Mouse (Mus musculus): ENCODE measurements around the gene Lhx1. TPM values are rescaled to one million over a fixed set of nuclear protein-coding genes. Genes with fewer than 3 reads are reported as not detected.
A peak's percentile ranks its signal among the peaks of the same experiment; 100 is the strongest.

The Lhx1 gene
- polyA plus RNA-seq, 1 experiment from 2014 or later, result 54.5 TPM

GRCm38 (mm10) chr11:84517431-84517830 lies 7.9 kb downstream of the Lhx1 start:
- Histone ChIP-seq H3K36me3 (no peaks in the 10 kb centered on the region), H3K9ac (no peak overlapping the region; the same call in 1 of the 2 replicates), H3K27me3 (peaks cover 35% of the 10 kb centered on the region), H3K4me1 (replicated peaks) (peaks cover 18% of the 10 kb centered on the region), H3K27ac (replicated peaks) (no peak overlapping the region; the same call in 1 of the 2 replicates), H3K9me3 (no peaks in the 10 kb centered on the region), H3K4me2 (peak overlapping the region; percentile 84), H3K4me3 (peak overlapping the region; percentile 26)
- 18% methylated on average over 2 of the region's 2 CpGs for WGBS
- no peak for ATAC-seq (ENCODE audit: low FRiP score, low read depth)

- Histone ChIP-seq H3K4me2 (peak overlapping the region; percentile 84), H3K27me3 (peaks cover 33% of the 10 kb centered on the region), H3K4me3 (peak overlapping the region; percentile 24), H3K4me1 (replicated peaks) (peaks cover 24% of the 10 kb centered on the region), H3K9me3 (no peaks in the 10 kb centered on the region), H3K27ac (replicated peaks) (peak overlapping the region; percentile 85), H3K9ac (peak overlapping the region; percentile 57), H3K36me3 (no peaks in the 10 kb centered on the region)
- no peak for ATAC-seq (ENCODE audit: low FRiP score, low read depth)
- WGBS, result 8% methylated on average over 14 of the region's 14 CpGs
Observed at GRCm38 (mm10) chr11:84516501-84517240, 8.7 kb downstream of the Lhx1 start.

- H3K9ac ChIP-seq, result peak within 1 kb of the TSS; percentile 75
- H3K4me2 ChIP-seq, result peak within 1 kb of the TSS; percentile 84
- H3K4me3 ChIP-seq, result peak within 1 kb of the TSS; percentile 66
- peak; percentile 98 for ATAC-seq (ENCODE audit: low FRiP score, low read depth)
- H3K9me3 ChIP-seq, result no peaks in the 10 kb centered on the region
- under 1% methylated on average over 80 of the region's 80 CpGs for WGBS
- peaks cover 16% of the 10 kb centered on the region for H3K27me3 ChIP-seq
- H3K27ac ChIP-seq (replicated peaks), result peak within 1 kb of the TSS; percentile 85
- peaks cover 19% of the 10 kb centered on the region for H3K4me1 ChIP-seq (replicated peaks)
- peaks cover 11% of the 10 kb centered on the region for H3K36me3 ChIP-seq
Observed at GRCm38 (mm10) chr11:84513171-84514116, 11.9 kb downstream of the Lhx1 start, which contains the start of gene Aatf. Aatf (minus strand) TSS chr11:84513522.

- Histone ChIP-seq H3K9me3 (no peaks in the 10 kb centered on the region), H3K9ac (peak overlapping the region; percentile 0; the same call in 1 of the 2 replicates), H3K4me3 (peak overlapping the region; percentile 66; the same call in 1 of the 2 replicates), H3K27ac (replicated peaks) (no peak overlapping the region), H3K27me3 (peaks cover 13% of the 10 kb centered on the region), H3K4me1 (replicated peaks) (peaks cover 19% of the 10 kb centered on the region), H3K36me3 (peaks cover 20% of the 10 kb centered on the region), H3K4me2 (peak overlapping the region; percentile 84)
- WGBS, result 67% methylated on average over 1 of the region's 1 CpGs
- ATAC-seq (ENCODE audit: low FRiP score, low read depth), result no peak
Observed at GRCm38 (mm10) chr11:84512031-84512430, 13.3 kb downstream of the Lhx1 start.

- no peaks in the 10 kb centered on the region for H3K4me1 ChIP-seq (replicated peaks)
- H3K36me3 ChIP-seq, result peaks cover 36% of the 10 kb centered on the region
Observed at GRCm38 (mm10) chr11:84504296-84504695, 21.0 kb downstream of the Lhx1 start.

GRCm38 (mm10) chr11:84497944-84498343 lies 27.4 kb downstream of the Lhx1 start:
- Histone ChIP-seq H3K27me3 (no peaks in the 10 kb centered on the region), H3K9me3 (no peaks in the 10 kb centered on the region), H3K4me1 (replicated peaks) (peaks cover 6% of the 10 kb centered on the region; the same call in 1 of the 2 replicates), H3K4me3 (no peak overlapping the region), H3K4me2 (no peak overlapping the region), H3K36me3 (peaks cover 24% of the 10 kb centered on the region), H3K27ac (replicated peaks) (no peak overlapping the region), H3K9ac (no peak overlapping the region)
- 73% methylated on average over 2 of the region's 2 CpGs for WGBS
- no peak for ATAC-seq (ENCODE audit: low FRiP score, low read depth)

More at GRCm38 (mm10) chr11:84504296-84504695, 21.0 kb downstream of the Lhx1 start:
- 94% methylated on average over 1 of the region's 1 CpGs for WGBS
- Histone ChIP-seq H3K4me2 (no peak overlapping the region), H3K27ac (replicated peaks) (no peak overlapping the region), H3K9ac (no peak overlapping the region), H3K4me3 (no peak overlapping the region), H3K27me3 (no peaks in the 10 kb centered on the region), H3K9me3 (no peaks in the 10 kb centered on the region)
- ATAC-seq (ENCODE audit: low FRiP score, low read depth), result no peak

- H3K4me1 ChIP-seq (replicated peaks), result peaks cover 6% of the 10 kb centered on the region; the same call in 1 of the 2 replicates
Observed at GRCm38 (mm10) chr11:84496901-84497300, 28.4 kb downstream of the Lhx1 start.

GRCm38 (mm10) chr11:84495774-84496173 lies 29.6 kb downstream of the Lhx1 start:
- no peaks in the 10 kb centered on the region for H3K27me3 ChIP-seq
- no peaks in the 10 kb centered on the region for H3K9me3 ChIP-seq
- H3K4me1 ChIP-seq (replicated peaks), result peaks cover 6% of the 10 kb centered on the region; the same call in 1 of the 2 replicates
- H3K27ac ChIP-seq (replicated peaks), result peak overlapping the region; percentile 34; the same call in 1 of the 2 replicates
- no peak overlapping the region for H3K9ac ChIP-seq
- no peak for ATAC-seq (ENCODE audit: low FRiP score, low read depth)
- peaks cover 33% of the 10 kb centered on the region for H3K36me3 ChIP-seq
- whole genome bisulfite sequencing, result 35% methylated on average over 4 of the region's 4 CpGs
- no peak overlapping the region for H3K4me3 ChIP-seq
- H3K4me2 ChIP-seq, result no peak overlapping the region

More at GRCm38 (mm10) chr11:84496901-84497300, 28.4 kb downstream of the Lhx1 start:
- ATAC-seq (ENCODE audit: low FRiP score, low read depth), result no peak
- no peak overlapping the region for H3K9ac ChIP-seq
- no peak overlapping the region for H3K4me3 ChIP-seq
- no peaks in the 10 kb centered on the region for H3K27me3 ChIP-seq
- peak overlapping the region; percentile 65; the same call in 1 of the 2 replicates for H3K27ac ChIP-seq (replicated peaks)
- peaks cover 27% of the 10 kb centered on the region for H3K36me3 ChIP-seq
- H3K4me2 ChIP-seq, result no peak overlapping the region
- H3K9me3 ChIP-seq, result no peaks in the 10 kb centered on the region

- H3K9me3 ChIP-seq, result no peaks in the 10 kb centered on the region
- no peak for ATAC-seq (ENCODE audit: low FRiP score, low read depth)
- H3K4me3 ChIP-seq, result no peak overlapping the region
- H3K9ac ChIP-seq, result no peak overlapping the region
- H3K4me1 ChIP-seq (replicated peaks), result peaks cover 22% of the 10 kb centered on the region; the same call in 1 of the 2 replicates
- no peaks in the 10 kb centered on the region for H3K36me3 ChIP-seq
- no peaks in the 10 kb centered on the region for H3K27me3 ChIP-seq
- H3K27ac ChIP-seq (replicated peaks), result peak overlapping the region; percentile 65
- WGBS, result 21% methylated on average over 7 of the region's 7 CpGs
- H3K4me2 ChIP-seq, result no peak overlapping the region
Observed at GRCm38 (mm10) chr11:84481661-84482060, 43.7 kb downstream of the Lhx1 start.

- Histone ChIP-seq H3K27me3 (no peaks in the 10 kb centered on the region), H3K27ac (replicated peaks) (no peak overlapping the region), H3K36me3 (no peaks in the 10 kb centered on the region), H3K9ac (no peak overlapping the region), H3K4me3 (no peak overlapping the region), H3K4me2 (no peak overlapping the region), H3K9me3 (no peaks in the 10 kb centered on the region), H3K4me1 (replicated peaks) (peaks cover 22% of the 10 kb centered on the region; the same call in 1 of the 2 replicates)
- no peak for ATAC-seq (ENCODE audit: low FRiP score, low read depth)
- WGBS, result 47% methylated on average over 3 of the region's 3 CpGs
Observed at GRCm38 (mm10) chr11:84480451-84480850, 44.9 kb downstream of the Lhx1 start.

GRCm38 (mm10) chr11:84476641-84477040 lies 48.7 kb downstream of the Lhx1 start:
- Histone ChIP-seq H3K36me3 (0 out of 2 replicates have a peak, but pooled peaks cover 4% of the 10 kb centered on the region), H3K9me3 (no peaks in the 10 kb centered on the region), H3K4me1 (replicated peaks) (peaks cover 14% of the 10 kb centered on the region; the same call in 1 of the 2 replicates), H3K4me3 (no peak overlapping the region), H3K9ac (no peak overlapping the region), H3K4me2 (no peak overlapping the region), H3K27ac (replicated peaks) (no peak overlapping the region), H3K27me3 (no peaks in the 10 kb centered on the region)
- WGBS, result 93% methylated on average over 2 of the region's 2 CpGs
- ATAC-seq (ENCODE audit: low FRiP score, low read depth), result no peak
